Mouse (Mus musculus) megakaryocyte-erythroid progenitor cell, adult 5-6 weeks (primary cell): ENCODE measurements at regions not wholly inside any gene's neighbourhood (a gene's known extent, or its start where the extent isn't known, plus 50 kb on each side); places are given as distances from the start of the nearest gene placed in this dataset.
"Not testable (repeated sequence)": the region's sequence is repeated elsewhere in the genome, so short reads cannot be mapped to it uniquely, and the experiment has no call there.

Experiments used
- ATAC-seq: replicated peaks from 2 replicates; pipeline ENCODE4 v1.8.0; 2016; ENCODE audit warnings: mild to moderate bottlenecking, inconsistent platforms; ENCODE audit not compliant: severe bottlenecking, poor library complexity, low FRiP score, low TSS enrichment

DNA sequence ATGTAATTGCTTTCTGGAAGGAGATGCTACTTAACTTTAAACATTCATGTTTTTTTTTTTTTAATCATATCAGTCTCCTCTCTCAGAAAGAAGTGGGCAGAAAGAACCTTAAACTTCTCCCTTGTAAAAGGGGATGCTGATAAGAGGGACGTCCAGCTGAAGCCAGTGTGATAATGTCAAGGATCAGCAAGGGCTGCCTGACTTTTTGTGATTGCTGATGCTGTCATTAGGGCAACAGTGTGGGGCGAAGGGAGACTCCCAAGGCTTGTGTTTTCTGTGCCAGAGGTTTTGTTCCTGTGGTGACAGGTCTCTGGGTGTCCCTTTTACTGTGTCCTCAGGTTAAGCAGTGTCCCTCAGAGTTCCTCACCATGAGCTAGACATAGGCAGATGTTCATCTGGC, 61.8 kb upstream of the Prkar2b start:
- peak; percentile 96 for ATAC-seq

DNA sequence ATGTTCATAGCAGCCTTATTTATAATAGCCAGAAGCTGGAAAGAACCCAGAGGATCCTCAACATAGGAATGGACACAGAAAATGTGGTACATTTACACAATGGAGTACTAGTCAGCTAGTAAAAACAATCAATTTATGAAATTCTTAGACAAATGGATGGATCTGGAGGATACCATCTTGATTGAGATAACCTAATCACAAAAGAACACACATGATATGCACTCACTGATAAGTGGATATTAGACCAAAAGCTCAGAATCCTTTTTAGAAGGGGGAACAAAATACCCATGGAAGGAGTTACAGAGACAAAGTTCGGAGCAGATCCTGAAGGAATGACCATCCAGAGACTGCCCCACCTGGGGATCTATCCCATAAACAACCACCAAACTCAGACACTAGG, 60.9 kb upstream of the Prkar2b start:
- ATAC-seq = not testable (repeated sequence)

DNA sequence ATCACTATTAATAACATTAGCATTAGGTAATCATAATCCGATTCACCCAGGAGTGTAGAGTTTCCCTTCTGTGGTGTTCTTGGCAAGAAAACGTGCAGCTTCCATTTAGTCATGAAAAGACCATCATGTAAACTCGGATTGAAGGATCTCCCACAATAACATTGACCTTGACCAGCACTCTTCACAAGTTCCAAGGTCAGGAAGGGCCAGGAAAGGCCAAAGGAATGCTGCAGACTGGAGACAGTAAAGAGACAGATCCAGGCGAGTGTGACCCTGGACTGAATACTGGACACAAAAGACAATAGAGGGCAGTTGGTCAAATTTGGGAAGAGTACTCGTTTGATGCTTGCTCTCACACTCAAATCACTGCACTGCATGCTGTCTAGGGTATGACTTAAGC, 51.6 kb upstream of the Prkar2b start:
- no peak for ATAC-seq

DNA sequence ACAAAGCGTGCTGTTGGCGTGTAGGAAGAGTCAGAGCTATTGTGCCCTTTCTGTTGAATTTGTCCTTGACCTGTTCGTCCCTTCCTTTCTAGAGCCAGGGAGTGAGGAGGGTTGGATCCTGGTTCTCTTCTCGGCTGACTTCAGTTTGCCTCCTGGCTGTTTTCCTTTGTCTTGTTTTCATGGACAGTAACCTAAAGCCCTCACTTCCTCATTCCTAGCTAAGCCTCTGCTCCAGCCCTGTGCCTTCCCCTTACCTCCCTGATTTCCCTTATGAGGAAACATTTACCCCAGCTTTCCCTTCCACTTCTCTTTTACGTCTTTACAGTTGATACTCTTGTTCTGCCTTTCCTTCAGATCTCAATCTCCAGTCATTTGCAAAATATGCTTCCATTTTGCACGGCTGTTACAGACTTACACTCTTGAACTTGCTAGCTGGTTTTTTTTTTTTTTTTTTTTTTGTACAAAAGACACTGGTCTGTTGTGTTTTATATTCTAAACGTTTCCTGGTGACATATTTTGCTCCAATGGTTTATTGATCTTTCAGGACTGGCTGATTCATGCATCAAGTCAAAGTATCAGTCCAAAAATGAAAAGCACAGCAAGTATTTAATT, 50.5 kb upstream of the Prkar2b start:
- no peak for ATAC-seq

GRCm38 (mm10) chr12:32110903-32111302, 49.8 kb upstream of the Prkar2b start:
- peak; percentile 97 for ATAC-seq
